Mouse (Mus musculus): ENCODE measurements around the gene Auts2.

DNA sequence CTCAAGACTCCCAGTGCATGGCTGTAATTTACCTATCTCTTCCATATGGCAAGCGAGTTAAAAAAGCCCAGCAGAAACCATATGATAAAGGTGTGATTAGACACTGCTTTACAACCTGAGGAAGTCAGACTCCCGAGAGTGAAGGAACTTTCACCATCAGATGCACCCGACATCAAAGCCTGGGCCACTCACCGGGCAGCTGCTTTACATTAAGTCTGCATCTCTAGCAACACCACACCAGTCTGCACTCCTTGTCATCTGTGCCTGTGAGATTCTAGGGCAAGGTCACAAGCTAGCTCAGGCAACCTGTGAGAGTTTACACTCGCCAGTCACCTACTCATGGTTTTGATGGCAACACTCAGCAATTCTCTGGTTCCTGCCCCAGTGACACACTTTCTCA is 596.3 kb downstream of the Auts2 start:
- no peak for TF ChIP-seq CTCF (IDR thresholded peaks at IDR 0.05; ENCODE audit: low read depth)
- TF ChIP-seq EP300 (IDR thresholded peaks at IDR 0.05; ENCODE audit: low read depth) = no peak
